Mouse (Mus musculus) forebrain, embryonic 11.5 days (tissue): ENCODE results near the gene Wfikkn1. TPM values are rescaled to one million over a fixed set of nuclear protein-coding genes. Genes with fewer than 3 reads are reported as not detected.

ENCODE experiments used
- ATAC-seq: fragments of 200-750 bp; cut with Nextera tagmentation; replicated peaks from 2 replicates; pipeline ENCODE4 v1.8.0; 2017; ENCODE audit warnings: moderate TSS enrichment; ENCODE audit not compliant: low FRiP score
- DNase-seq: peaks from one replicate; pipeline ENCODE4 v3.0.0-alpha.2; 2017; ENCODE audit warnings: low spot score
- H3K27ac ChIP-seq: fragments of 300-500 bp; sonication (generic); 2 replicates; pipeline ENCODE4 v1.5.1; 2014; ENCODE audit warnings: low read depth, low read length
- H3K27me3 ChIP-seq: fragments of 300-500 bp; sonication (generic); 2 replicates; pipeline ENCODE4 v1.6.1; 2014; ENCODE audit warnings: mild to moderate bottlenecking, low read length, mixed read lengths; ENCODE audit not compliant: control insufficient read depth, insufficient read depth
- H3K36me3 ChIP-seq: fragments of 300-500 bp; sonication (generic); 2 replicates; pipeline ENCODE4 v1.6.1; 2014; ENCODE audit warnings: mild to moderate bottlenecking, low read length, moderate library complexity, mixed read lengths; ENCODE audit not compliant: control insufficient read depth, insufficient read depth
- H3K4me1 ChIP-seq: fragments of 300-500 bp; sonication (generic); replicated peaks from 2 replicates; pipeline ENCODE4 v1.6.1; 2014; ENCODE audit warnings: low read length, mixed read lengths; ENCODE audit not compliant: control insufficient read depth, insufficient read depth
- H3K4me2 ChIP-seq: fragments of 300-500 bp; sonication (generic); 2 replicates; pipeline ENCODE4 v1.6.1; 2014; ENCODE audit warnings: low read depth, mild to moderate bottlenecking, low read length, moderate library complexity, mixed read lengths; ENCODE audit not compliant: severe bottlenecking
- H3K4me3 ChIP-seq: fragments of 300-500 bp; sonication (generic); 2 replicates; pipeline ENCODE4 v1.5.1; 2014; ENCODE audit warnings: low read depth, low read length
- H3K9ac ChIP-seq: fragments of 300-500 bp; sonication (generic); 2 replicates; pipeline ENCODE4 v1.6.1; 2014; ENCODE audit warnings: low read length
- H3K9me3 ChIP-seq: fragments of 300-500 bp; sonication (generic); 2 replicates; pipeline ENCODE4 v1.6.1; 2016; ENCODE audit warnings: low read length, mixed read lengths; ENCODE audit not compliant: control insufficient read depth
- whole genome bisulfite sequencing: fragments of 180-500 bp; shearing (Covaris S2); extraction: QIAGEN DNeasy Blood & Tissue Kit; methylation state at CpG from one replicate; pipeline ENCODE4 v1.1.7; 2014; 5-methylcytosine and 5-hydroxymethylcytosine counted together
- polyA plus RNA-seq: library from polyadenylated mRNA; unstranded; fragments of >200 nt; fragmentation: Nextera tagmentation; extraction: Ambion mirVana; gene quantifications from 2 replicates; pipeline ENCODE4 v1.2.1, GENCODE M21; 2014

The Wfikkn1 gene
- polyA plus RNA-seq, 1 experiment from 2014 or later = 1.1 TPM

DNA sequence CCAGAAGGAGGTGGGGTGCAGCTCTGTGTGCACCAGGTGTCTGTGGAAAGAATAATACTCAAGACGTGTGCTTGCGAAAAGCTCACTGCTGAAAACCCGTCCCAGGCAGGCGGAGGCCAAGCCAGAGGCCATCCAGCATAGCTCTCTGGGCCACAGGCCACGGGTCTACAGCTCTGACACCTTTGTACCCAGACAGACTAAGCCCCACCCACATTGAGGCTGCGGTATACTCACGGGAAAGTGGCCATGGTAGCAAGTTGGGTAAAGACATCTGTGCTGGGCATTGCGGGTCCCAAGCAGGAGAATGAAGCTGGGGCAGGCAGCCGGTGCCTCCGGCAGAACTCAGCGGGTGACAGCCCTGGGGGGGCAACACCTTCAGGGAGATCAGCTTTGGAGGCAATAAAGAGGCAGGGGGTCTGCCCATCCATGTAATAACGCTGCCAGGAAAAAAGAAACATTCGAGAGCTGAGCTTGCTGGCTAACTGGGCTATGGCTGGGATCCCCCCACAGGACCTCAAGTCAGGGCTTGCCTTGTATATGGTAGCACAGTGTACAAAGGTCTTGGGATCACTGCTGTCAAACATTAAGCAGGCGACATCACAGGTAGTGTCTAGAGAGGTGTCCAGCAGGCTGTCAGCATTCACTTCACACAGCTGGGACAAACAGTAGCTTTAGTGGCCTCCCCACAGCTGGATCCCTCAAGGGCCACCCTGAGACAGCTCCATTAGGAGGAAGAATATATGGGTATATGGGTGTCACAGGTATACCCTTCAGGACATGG is 41.0 kb downstream of the Wfikkn1 start:
- Histone ChIP-seq H3K9me3 (no peaks in the 10 kb centered on the region), H3K27ac (no peak overlapping the region)
- WGBS = 88% methylated on average over 14 of the region's 14 CpGs

DNA sequence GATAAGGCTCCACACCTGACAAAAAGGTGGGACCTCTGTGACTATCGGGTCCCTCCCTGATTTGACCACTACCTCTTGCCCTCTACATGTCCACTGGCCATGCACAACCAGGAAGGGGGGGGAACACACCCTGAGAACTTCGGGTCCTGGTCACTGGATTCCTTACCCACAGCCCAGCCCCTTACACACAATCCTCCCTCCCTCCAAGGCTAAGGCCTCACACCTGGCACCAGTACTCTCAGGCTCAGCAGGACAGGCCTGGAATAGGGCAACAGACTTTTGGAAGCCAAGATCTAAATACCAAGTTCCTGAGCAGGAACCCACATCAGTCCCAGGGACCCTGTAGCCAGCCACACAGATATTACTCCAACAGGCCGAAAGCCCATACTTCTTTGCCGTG is 41.8 kb downstream of the Wfikkn1 start:
- H3K9ac ChIP-seq = no peak overlapping the region
- H3K27ac ChIP-seq = no peak overlapping the region
- H3K27me3 ChIP-seq = no peaks in the 10 kb centered on the region
- peaks cover 19% of the 10 kb centered on the region for H3K36me3 ChIP-seq
- WGBS = 95% methylated on average over 4 of the region's 4 CpGs
- no peaks in the 10 kb centered on the region for H3K9me3 ChIP-seq
- ATAC-seq (no peak), DNase-seq (no peak)
- H3K4me1 ChIP-seq = peaks cover 31% of the 10 kb centered on the region
- H3K4me3 ChIP-seq = no peak overlapping the region
- no peak overlapping the region for H3K4me2 ChIP-seq

More for the DNA sequence above, 41.0 kb downstream of the Wfikkn1 start:
- Histone ChIP-seq H3K4me2 (no peak overlapping the region), H3K4me3 (no peak overlapping the region), H3K4me1 (peaks cover 23% of the 10 kb centered on the region), H3K27me3 (no peaks in the 10 kb centered on the region), H3K9ac (no peak overlapping the region), H3K36me3 (peaks cover 19% of the 10 kb centered on the region)
- ATAC-seq = no peak
- DNase-seq = no peak

DNA sequence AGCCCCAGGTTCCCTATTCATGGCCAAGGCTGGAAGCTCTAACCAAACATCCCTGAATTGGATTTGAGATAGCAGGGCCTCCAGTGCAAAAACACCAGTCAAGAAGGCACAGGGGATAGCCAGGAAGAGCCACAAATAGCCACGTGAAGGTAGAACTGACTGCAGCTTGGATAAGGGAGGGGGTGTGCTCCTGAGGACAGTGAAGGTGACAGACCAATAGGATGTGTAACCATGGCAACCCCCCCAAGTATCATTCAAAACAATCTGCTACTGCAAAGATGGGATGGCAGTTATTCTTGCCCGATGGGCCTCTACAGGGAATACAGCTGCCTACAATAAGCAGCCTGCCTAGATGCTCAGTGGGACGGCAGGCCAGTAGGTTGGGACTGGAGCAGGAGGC is 43.1 kb downstream of the Wfikkn1 start:
- peak overlapping the region; percentile 58 for H3K9ac ChIP-seq
- 57% methylated on average over 3 of the region's 3 CpGs for WGBS
- H3K9me3 ChIP-seq = no peaks in the 10 kb centered on the region
- H3K4me2 ChIP-seq = peak overlapping the region; percentile 79; the same call in 1 of the 2 replicates
- peak overlapping the region; percentile 50; the same call in 1 of the 2 replicates for H3K27ac ChIP-seq
- H3K27me3 ChIP-seq = no peaks in the 10 kb centered on the region
- ATAC-seq = no peak
- DNase-seq = no peak
- no peak overlapping the region for H3K4me3 ChIP-seq
- H3K36me3 ChIP-seq = peaks cover 19% of the 10 kb centered on the region
- peaks cover 28% of the 10 kb centered on the region for H3K4me1 ChIP-seq

DNA sequence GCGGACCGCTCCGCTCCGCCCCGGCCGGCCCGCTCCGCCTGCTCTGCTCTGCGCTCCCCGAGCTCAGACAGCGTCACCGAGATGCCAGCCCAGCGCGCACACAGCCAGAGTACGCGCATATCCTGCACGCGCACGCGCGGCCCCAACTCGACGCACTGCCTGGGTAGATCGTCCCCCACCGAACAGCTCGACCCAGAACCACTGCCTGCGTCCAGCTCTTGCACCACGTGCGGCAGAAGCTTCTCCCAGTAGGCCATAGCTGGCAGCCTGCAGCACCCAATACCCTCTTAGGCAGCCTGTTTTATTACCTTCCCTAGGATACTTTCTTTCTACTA is 43.6 kb downstream of the Wfikkn1 start, which contains the start of gene Rhbdl1:
Gene Rhbdl1 (minus strand): TSS at position 220 of the 335 bp plus-strand sequence.
- Histone ChIP-seq H3K9ac (peak within 1 kb of the TSS; percentile 58), H3K27me3 (no peaks in the 10 kb centered on the region), H3K4me1 (peaks cover 28% of the 10 kb centered on the region), H3K4me2 (peak within 1 kb of the TSS; percentile 79), H3K4me3 (peak within 1 kb of the TSS; percentile 30), H3K36me3 (peaks cover 15% of the 10 kb centered on the region), H3K27ac (peak within 1 kb of the TSS; percentile 50), H3K9me3 (no peaks in the 10 kb centered on the region)
- 2% methylated on average over 29 of the region's 29 CpGs for WGBS
- DNase-seq (peak; percentile 81), ATAC-seq (peak; percentile 16; the same call in 1 of the 2 replicates)

DNA sequence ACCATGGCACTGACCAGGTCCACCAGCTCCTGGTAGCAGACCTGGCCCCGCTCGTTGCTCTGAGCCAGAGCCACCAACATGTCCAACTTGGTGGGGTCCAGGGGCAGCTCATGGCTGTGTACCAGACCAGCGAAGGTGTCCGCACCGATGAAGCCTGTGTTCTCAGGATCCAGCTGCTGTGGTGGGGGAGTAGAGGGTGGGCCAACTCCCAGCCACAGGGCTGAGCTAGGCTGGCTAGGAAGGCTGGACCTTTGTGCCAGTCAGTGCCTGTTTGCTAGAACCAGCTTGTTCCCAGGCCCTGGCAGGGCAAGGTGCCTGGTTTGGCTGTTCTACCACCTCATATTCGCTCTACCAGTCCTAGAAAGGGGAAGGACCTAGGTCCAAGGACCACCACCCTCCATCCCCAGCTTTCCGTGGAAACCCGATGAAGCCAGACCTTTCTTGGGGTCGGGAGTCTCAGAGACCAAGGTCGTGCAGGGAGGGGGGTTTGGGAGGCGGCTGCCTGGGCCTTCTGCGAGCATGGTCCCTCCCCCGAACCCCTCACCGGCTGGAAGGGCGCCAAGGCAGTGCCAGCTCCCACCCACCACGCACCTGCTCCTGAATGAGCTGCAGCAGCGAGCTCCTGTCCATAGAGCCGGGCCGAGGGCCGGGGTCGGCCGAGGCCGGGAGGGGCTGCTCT is 44.1 kb downstream of the Wfikkn1 start:
- peak overlapping the region; percentile 50 for H3K27ac ChIP-seq
- DNase-seq = peak; percentile 63

DNA sequence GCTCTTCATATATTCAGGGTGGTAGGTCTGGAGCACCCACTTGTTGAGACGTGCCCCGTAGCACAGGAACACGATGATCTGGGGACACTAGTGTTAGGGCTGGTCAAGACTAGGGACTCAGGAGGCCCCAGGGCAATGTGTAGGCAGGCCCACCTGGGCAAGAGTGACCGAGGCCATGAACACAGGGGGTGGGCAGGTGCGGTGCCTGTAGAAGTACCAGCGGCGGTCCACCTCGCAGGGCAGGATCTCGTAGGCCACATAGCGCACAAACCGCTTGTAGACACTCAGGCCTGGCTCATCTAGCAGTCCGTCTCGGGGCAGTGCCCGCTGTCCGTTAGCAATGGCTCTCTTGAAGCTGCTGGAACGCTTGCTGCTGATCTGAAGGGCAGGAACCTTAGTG is 44.8 kb downstream of the Wfikkn1 start:
- no peak overlapping the region for H3K27ac ChIP-seq
- no peak overlapping the region for H3K9ac ChIP-seq
- no peak overlapping the region for H3K4me2 ChIP-seq
- WGBS = 92% methylated on average over 16 of the region's 16 CpGs
- H3K36me3 ChIP-seq = peaks cover 9% of the 10 kb centered on the region; the same call in 1 of the 2 replicates
- no peak for ATAC-seq
- H3K4me1 ChIP-seq = peaks cover 36% of the 10 kb centered on the region
- peak; percentile 59 for DNase-seq
- H3K27me3 ChIP-seq = no peaks in the 10 kb centered on the region
- no peaks in the 10 kb centered on the region for H3K9me3 ChIP-seq
- H3K4me3 ChIP-seq = no peak overlapping the region

More for the DNA sequence above, 44.1 kb downstream of the Wfikkn1 start:
- ATAC-seq = no peak
- Histone ChIP-seq H3K36me3 (peaks cover 11% of the 10 kb centered on the region), H3K9me3 (no peaks in the 10 kb centered on the region), H3K27me3 (no peaks in the 10 kb centered on the region), H3K4me2 (peak overlapping the region; percentile 79), H3K9ac (peak overlapping the region; percentile 58), H3K4me3 (peak overlapping the region; percentile 30), H3K4me1 (peaks cover 33% of the 10 kb centered on the region)
- WGBS = 23% methylated on average over 23 of the region's 23 CpGs

DNA sequence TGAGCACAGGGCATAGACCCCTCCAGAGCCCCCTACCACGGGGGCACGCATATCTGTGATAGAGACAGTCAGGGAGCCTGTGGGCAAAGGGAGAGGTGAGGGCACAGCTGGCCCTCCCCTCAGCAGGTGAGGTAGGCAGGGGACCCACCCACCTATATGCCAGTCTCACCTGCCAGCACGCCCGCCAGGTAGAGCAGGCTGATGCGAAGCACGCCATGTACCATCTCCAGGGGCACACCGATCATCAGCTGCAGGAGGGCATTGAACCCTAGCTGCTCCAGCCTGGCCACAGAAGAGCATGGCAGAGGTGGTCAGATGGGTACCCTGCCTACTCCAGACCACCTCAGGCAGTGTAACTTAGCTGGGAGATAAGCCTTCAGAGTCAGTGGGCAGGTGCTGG is 45.4 kb downstream of the Wfikkn1 start:
- WGBS = 96% methylated on average over 7 of the region's 7 CpGs
- H3K4me2 ChIP-seq = no peak overlapping the region
- H3K27ac ChIP-seq = no peak overlapping the region
- ATAC-seq = no peak
- no peak overlapping the region for H3K4me3 ChIP-seq
- peaks cover 13% of the 10 kb centered on the region; the same call in 1 of the 2 replicates for H3K36me3 ChIP-seq
- H3K27me3 ChIP-seq = no peaks in the 10 kb centered on the region
- DNase-seq = no peak
- no peaks in the 10 kb centered on the region for H3K9me3 ChIP-seq
- H3K4me1 ChIP-seq = peaks cover 36% of the 10 kb centered on the region
- H3K9ac ChIP-seq = no peak overlapping the region

DNA sequence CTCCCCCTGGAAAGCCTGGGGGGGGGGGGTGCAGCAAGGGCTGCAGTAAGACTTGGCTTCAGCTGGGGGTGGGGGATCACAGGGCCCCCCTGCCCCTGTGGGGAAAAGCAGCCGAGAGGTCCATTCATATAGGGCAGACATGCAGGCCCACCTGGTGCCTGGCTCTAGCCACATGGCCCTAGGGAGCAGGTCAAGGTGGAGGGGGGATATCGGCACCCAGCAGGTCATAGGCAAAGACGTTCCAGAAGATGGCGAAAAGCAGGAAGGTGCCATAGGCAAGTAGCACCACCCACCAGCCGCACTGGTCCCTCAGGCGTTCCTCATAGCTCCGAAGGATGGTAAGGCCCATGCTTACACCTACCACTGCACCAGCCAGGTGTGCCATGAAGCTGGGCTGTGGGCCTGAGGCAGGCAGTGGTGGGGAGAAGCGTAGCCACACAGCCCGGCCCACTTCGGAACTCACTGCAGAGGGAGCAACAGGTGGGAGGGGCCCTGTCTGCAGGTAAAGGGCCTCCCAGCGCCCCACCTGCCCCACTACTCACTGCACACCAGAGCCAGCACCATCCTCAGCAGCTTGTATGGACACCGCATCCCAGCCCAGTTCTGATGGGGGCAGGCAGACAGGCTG is 45.9 kb downstream of the Wfikkn1 start:
- Histone ChIP-seq H3K9ac (peak overlapping the region; percentile 78), H3K9me3 (no peaks in the 10 kb centered on the region), H3K4me2 (peak overlapping the region; percentile 95; the same call in 1 of the 2 replicates), H3K27me3 (no peaks in the 10 kb centered on the region), H3K36me3 (peaks cover 11% of the 10 kb centered on the region; the same call in 1 of the 2 replicates), H3K4me1 (peaks cover 40% of the 10 kb centered on the region), H3K4me3 (peak overlapping the region; percentile 83), H3K27ac (no peak overlapping the region)
- DNase-seq (peak; percentile 56), ATAC-seq (no peak)
- WGBS = 91% methylated on average over 12 of the region's 12 CpGs
